In the genomic region with DNA sequence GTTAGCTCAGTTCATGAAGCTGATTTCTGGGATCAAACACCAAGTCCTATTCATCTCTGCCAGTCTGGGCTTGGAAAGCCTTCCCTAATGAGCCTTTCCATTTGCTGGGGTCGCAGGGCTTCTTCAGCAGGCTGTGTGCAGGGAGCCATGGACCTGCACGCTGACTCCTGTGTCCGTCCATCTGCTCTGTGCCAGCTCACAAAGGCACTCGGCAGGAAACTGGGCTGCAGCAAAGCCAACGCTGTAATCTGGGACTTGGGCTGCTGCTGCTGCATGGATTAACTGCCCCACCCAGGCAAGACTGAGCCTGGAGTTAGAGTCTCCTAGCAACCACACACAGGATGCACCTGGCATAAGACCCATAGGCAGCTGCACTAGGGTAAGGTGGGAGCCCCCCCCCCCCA, we compare ENCODE assay signal across 11 mouse cellular contexts. TPM values are rescaled to one million over a fixed set of nuclear protein-coding genes. Genes with fewer than 3 reads are reported as not detected.
DNase-seq lines count a peak whose midpoint lies in the region; ATAC-seq lines count a peak whose summit lies in the region.
"Had no signal": no experiment of that assay in that cellular context is flagged by ENCODE, and none has a peak within 500 bp of the region (broad histone marks: within the 10 kb centered on the region; RNA-seq: fewer than 3 reads in every experiment).

No protein-coding gene starts in this region.

- no peaks in the 10 kb centered on the region; the same call in 1 of the 2 replicates for H3K36me3 ChIP-seq in forebrain, embryonic 11.5 days (ENCODE audit: control insufficient read depth, insufficient read depth, low read length)
- peaks cover 6% of the 10 kb centered on the region; the same call in 1 of the 2 replicates for H3K36me3 ChIP-seq in limb, embryonic 11.5 days (ENCODE audit: control insufficient read depth, insufficient read depth, low read length)
- H3K36me3 ChIP-seq in neural tube, embryonic 14.5 days (ENCODE audit: control insufficient read depth, insufficient read depth, low read length): peaks cover 2% of the 10 kb centered on the region

- no peak overlapping the region for H3K4me3 ChIP-seq in forebrain, embryonic 11.5 days (ENCODE audit: low read depth, low read length)
- H3K4me3 ChIP-seq in limb, embryonic 11.5 days (ENCODE audit: low read depth, low read length): no peak overlapping the region
- no peak overlapping the region for H3K4me3 ChIP-seq in neural tube, embryonic 14.5 days (ENCODE audit: low read depth, low read length)
- H3K4me3 ChIP-seq: embryonic facial prominence, embryonic 13.5 days had no signal

- WGBS in forebrain, embryonic 11.5 days: 12% methylated on average over 5 of the region's 5 CpGs
- WGBS in limb, embryonic 11.5 days: 30% methylated on average over 5 of the region's 5 CpGs
- 14% methylated on average over 5 of the region's 5 CpGs for whole genome bisulfite sequencing in neural tube, embryonic 14.5 days

- H3K4me1 ChIP-seq in forebrain, embryonic 11.5 days (replicated peaks; ENCODE audit: control insufficient read depth, insufficient read depth, low read length): peaks cover 18% of the 10 kb centered on the region; the same call in 1 of the 2 replicates
- H3K4me1 ChIP-seq in limb, embryonic 11.5 days (ENCODE audit: control insufficient read depth, insufficient read depth, low read length): peaks cover 38% of the 10 kb centered on the region
- peaks cover 6% of the 10 kb centered on the region; the same call in 1 of the 2 replicates for H3K4me1 ChIP-seq in neural tube, embryonic 14.5 days (ENCODE audit: control insufficient read depth, insufficient read depth, low read length)

- H3K27ac ChIP-seq in forebrain, embryonic 11.5 days (ENCODE audit: low read depth, low read length): peak overlapping the region; percentile 37
- H3K27ac ChIP-seq in limb, embryonic 11.5 days (replicated peaks; ENCODE audit: low read depth, low read length): peak overlapping the region; percentile 21; the same call in 1 of the 2 replicates
- 0 out of 2 replicates have a peak overlapping the region, but pooled peaks have one; percentile 16 for H3K27ac ChIP-seq in neural tube, embryonic 14.5 days (ENCODE audit: low read depth, low read length)

- peak; percentile 52 to 59 for DNase-seq in cerebellum, postnatal 14 days
- no peak for DNase-seq in cerebellum, adult 11-12 months
- no peak for DNase-seq in forebrain, embryonic 11.5 days (ENCODE audit: low spot score)
- peak; percentile 47 for DNase-seq in limb, embryonic 11.5 days (ENCODE audit: low spot score)
- no peak for DNase-seq in B cell, adult 2 months
- no peak for DNase-seq in heart, postnatal 4 days
- DNase-seq in left cerebral cortex, postnatal 14 days (ENCODE audit: low spot score in 2 of 2): no peak
- DNase-seq: layer of hippocampus, postnatal 36 days; lung, postnatal 4 days had no signal

- H3K4me2 ChIP-seq in forebrain, embryonic 11.5 days (ENCODE audit: low read depth, low read length, severe bottlenecking): no peak overlapping the region
- no peak overlapping the region for H3K4me2 ChIP-seq in limb, embryonic 11.5 days (ENCODE audit: low read depth, severe bottlenecking)
- H3K4me2 ChIP-seq in neural tube, embryonic 14.5 days (ENCODE audit: low read depth, low read length): no peak overlapping the region
- H3K4me2 ChIP-seq: embryonic facial prominence, embryonic 13.5 days had no signal

- no peaks in the 10 kb centered on the region for H3K27me3 ChIP-seq in forebrain, embryonic 11.5 days (ENCODE audit: control insufficient read depth, insufficient read depth, low read length)
- H3K27me3 ChIP-seq in limb, embryonic 11.5 days (ENCODE audit: control insufficient read depth, insufficient read depth, low read length): no peaks in the 10 kb centered on the region
- no peaks in the 10 kb centered on the region for H3K27me3 ChIP-seq in neural tube, embryonic 14.5 days (ENCODE audit: control insufficient read depth, insufficient read depth, low read length)
- H3K27me3 ChIP-seq: embryonic facial prominence, embryonic 13.5 days had no signal

- intact Hi-C loops in left cerebral cortex, postnatal 14 days (cut with DNase I): loop anchor here (5.0 kb wide), 1 partner anchor 58 kb away; no protein-coding TSS in a partner anchor

- peak overlapping the region; percentile 23; the same call in 1 of the 2 replicates for H3K9ac ChIP-seq in forebrain, embryonic 11.5 days (ENCODE audit: low read length)
- H3K9ac ChIP-seq in limb, embryonic 11.5 days (ENCODE audit: low read length): peak overlapping the region; percentile 43; the same call in 1 of the 2 replicates
- 0 out of 2 replicates have a peak overlapping the region, but pooled peaks have one; percentile 11 for H3K9ac ChIP-seq in neural tube, embryonic 14.5 days (replicated peaks; ENCODE audit: low read depth, low read length)
- H3K9ac ChIP-seq: embryonic facial prominence, embryonic 13.5 days had no signal

- ATAC-seq in forebrain, embryonic 11.5 days (replicated peaks; ENCODE audit: low FRiP score): peak; percentile 23
- no peak for ATAC-seq in limb, embryonic 11.5 days (ENCODE audit: insufficient number of reproducible peaks, low FRiP score, low TSS enrichment, low read depth)
- no peak for ATAC-seq in neural tube, embryonic 14.5 days (ENCODE audit: low read depth)

- no peaks in the 10 kb centered on the region for H3K9me3 ChIP-seq in forebrain, embryonic 11.5 days (ENCODE audit: control insufficient read depth, low read length)
- no peaks in the 10 kb centered on the region for H3K9me3 ChIP-seq in limb, embryonic 11.5 days (ENCODE audit: control insufficient read depth, low read length)
- H3K9me3 ChIP-seq in neural tube, embryonic 14.5 days (ENCODE audit: control insufficient read depth, low read length): no peaks in the 10 kb centered on the region
- H3K9me3 ChIP-seq: embryonic facial prominence, embryonic 13.5 days had no signal

RNA-seq across cellular contexts. Expression of gene Ankrd40, which starts 16.2 kb away (rescaled TPM):
- polyA plus RNA-seq in forebrain, embryonic 11.5 days (2014; fragmentation: Nextera tagmentation; extraction: Ambion mirVana): 24.1 and 25.8 TPM in 2 replicates
- polyA plus RNA-seq in limb, embryonic 11.5 days (2014; fragmentation: Nextera tagmentation; extraction: Ambion mirVana): 24.1 and 25.8 TPM in 2 replicates
- 15.7 and 16.2 TPM in 2 replicates for polyA plus RNA-seq in neural tube, embryonic 14.5 days (2014; fragmentation: Nextera tagmentation; extraction: Ambion mirVana)
- 100 to 1,000 TPM; 178 to 183 TPM for total RNA-seq in heart, postnatal 4 days (2021)
- total RNA-seq in left cerebral cortex, postnatal 14 days (2021): 100 to 1,000 TPM; 106 to 108 TPM

RNA-seq across cellular contexts. Expression of gene Luc7l3, which starts 22.2 kb away (rescaled TPM):
- 132 and 136 TPM in 2 replicates for polyA plus RNA-seq in forebrain, embryonic 11.5 days (2014; fragmentation: Nextera tagmentation; extraction: Ambion mirVana)
- 123 and 125 TPM in 2 replicates for polyA plus RNA-seq in limb, embryonic 11.5 days (2014; fragmentation: Nextera tagmentation; extraction: Ambion mirVana)
- polyA plus RNA-seq in neural tube, embryonic 14.5 days (2014; fragmentation: Nextera tagmentation; extraction: Ambion mirVana): 126 and 150 TPM in 2 replicates
- total RNA-seq in heart, postnatal 4 days (2021): 10 to 100 TPM; 47.8 to 50.4 TPM
- total RNA-seq in left cerebral cortex, postnatal 14 days (2021): 100 to 1,000 TPM; 117 TPM

RNA-seq across cellular contexts. Expression of gene Abcc3, which starts 48.8 kb away (rescaled TPM):
- 0.49 and 0.57 TPM in 2 replicates for polyA plus RNA-seq in forebrain, embryonic 11.5 days (2014; fragmentation: Nextera tagmentation; extraction: Ambion mirVana)
- 0.55 and 0.88 TPM in 2 replicates for polyA plus RNA-seq in limb, embryonic 11.5 days (2014; fragmentation: Nextera tagmentation; extraction: Ambion mirVana)
- 0.81 and 1.4 TPM in 2 replicates for polyA plus RNA-seq in neural tube, embryonic 14.5 days (2014; fragmentation: Nextera tagmentation; extraction: Ambion mirVana)
- 1 to 10 TPM; 1.6 to 1.8 TPM for total RNA-seq in heart, postnatal 4 days (2021)
- total RNA-seq in left cerebral cortex, postnatal 14 days (2021): 1 to 10 TPM; 1.6 to 2.3 TPM

Comparison
In these comparisons a context has a peak if more than half of its experiments do, and no peak if none do; other contexts are left out.
1. DNase-seq: peak in cerebellum, postnatal 14 days (2 of 2) and limb, embryonic 11.5 days (single experiment); none in cerebellum, adult 11-12 months (single experiment), forebrain, embryonic 11.5 days (single experiment), B cell, adult 2 months (0 of 2), heart, postnatal 4 days (single experiment) and left cerebral cortex, postnatal 14 days (0 of 2).
2. Peak in every context shown above with its lines, with median percentiles within 50 percentile points of each other: H3K27ac ChIP-seq and H3K9ac ChIP-seq.